Mouse (Mus musculus) kidney, postnatal 4 days (tissue): ENCODE results near the gene Glra3.

Experiments
- DNase-seq, 2 experiments: peaks; one replicate each; pipeline ENCODE4 v3.0.0; 2021; ENCODE audit warnings: mixed read lengths in 2 of 2

Gene Glra3

DNA sequence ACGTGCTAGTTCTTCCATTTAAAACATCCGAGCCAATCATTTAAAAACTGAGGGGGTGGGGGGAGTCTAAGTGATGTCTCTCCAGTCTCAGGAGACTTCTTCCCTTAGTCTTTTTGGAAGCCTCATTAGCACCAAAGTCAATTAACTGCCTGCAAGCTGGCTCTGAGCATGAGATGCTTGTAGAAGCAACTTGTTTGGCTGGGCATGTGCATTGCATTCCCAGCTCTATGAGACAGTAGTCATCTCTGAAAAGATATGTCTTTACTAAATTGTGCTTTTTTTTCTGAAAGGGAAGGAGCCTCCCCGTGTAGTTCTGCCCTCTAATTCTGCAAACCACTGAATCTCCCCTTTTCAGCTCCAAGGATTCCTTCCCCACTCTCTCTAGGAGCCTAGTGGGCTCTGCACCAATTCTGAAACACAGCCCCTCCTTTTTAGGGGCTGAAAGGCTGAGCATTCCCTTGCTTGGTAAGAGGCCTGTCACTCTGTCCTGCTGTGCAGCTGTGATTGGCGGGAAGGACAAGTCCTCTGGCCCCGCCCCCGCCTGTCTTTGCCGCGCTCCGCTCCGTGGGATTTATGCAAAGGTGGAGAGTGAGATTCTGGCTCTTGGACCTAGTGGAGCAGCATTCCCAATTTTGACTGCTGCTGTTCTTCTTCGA lies at the start of gene Glra3:
Gene Glra3 (plus strand): TSS at position 591 of the 656 bp plus-strand sequence.
- DNase-seq, result peak; percentile 3 to 5

DNA sequence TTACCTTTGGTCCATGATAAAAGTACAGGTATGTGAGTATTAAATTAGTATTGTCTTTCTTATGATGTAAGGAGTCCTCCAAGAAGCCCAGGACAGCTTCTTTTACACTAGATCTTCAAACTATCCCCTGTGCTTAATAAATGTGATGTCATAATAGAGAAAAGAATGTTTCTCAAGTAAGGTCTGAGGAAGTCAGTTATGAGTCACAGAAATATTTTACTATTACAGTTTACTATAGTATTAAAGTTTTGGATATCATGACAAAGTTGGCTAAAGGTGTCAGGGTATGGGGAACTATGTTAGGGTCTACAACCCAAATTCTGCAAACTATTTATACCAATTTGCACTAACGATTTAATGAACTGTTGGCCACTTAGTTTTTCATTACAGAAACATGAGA lies 33.4 kb upstream of the Glra3 start, which contains the start of gene Adam29:
Gene Adam29 (minus strand): TSS at position 101 of the 400 bp plus-strand sequence.
- DNase-seq, result no peak

DNA sequence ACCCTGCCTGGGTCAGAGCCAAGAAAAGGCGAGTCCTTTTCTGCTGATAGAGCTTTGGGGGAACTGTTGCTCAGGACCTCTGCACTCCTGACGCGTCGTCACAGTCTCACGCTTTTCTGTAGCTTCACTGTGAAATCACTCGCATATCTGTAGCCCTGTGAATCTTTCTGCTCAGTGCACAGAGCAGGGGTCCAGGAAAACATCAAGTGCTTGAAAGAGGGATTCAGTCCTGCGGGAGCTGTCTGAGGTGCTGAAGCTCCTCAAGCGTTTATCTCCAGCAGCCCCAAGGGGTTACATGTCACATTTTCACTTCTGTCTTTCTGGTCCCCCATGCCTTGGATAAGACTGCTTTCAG lies 243 bp downstream of the Glra3 start:
- peak; percentile 78 to 82 for DNase-seq

DNA sequence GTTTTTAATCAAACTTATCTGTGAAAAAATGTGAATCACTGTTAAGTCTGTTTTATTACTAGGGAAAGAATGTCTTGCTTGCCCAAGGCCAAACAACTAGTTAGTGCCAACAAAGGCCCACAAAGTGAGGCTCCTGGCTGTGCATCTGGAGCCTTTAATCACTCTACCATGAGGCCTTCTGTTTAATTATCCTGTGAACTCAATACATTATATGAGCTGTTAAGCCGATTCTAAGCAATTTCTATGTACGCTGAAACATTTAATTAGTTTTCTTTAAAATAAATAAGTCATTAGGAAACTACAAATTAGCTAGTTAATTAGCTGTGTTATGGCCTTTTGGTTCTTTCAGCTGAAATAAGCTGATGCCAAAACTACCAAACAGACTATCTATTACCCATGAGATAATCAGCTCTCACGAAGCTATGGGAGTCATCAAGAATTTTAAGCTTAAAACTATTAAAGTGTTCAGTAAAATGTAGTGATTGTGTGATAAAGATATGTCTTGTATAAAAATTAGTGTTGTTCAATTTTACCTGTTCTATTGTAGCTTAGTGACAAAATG lies 24.6 kb downstream of the Glra3 start:
- no peak for DNase-seq

DNA sequence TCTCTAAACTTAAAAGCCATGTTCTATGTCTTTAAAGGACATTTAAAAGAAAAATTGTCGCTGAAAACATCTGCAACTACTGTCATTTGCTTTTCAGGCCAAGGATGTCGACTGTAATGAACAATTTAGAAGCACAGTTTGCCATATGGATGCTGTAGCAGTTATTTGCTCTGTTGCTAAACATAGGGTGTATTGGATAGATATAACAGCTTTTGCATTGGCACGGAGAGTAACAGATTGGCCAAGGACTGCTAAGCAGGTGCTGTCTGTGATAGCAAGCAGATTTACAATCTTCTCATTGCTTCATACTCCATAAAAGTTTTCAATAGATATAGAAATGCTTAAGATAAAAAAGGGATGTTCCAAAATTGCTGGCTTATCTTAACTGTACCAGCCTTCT lies 57.6 kb downstream of the Glra3 start:
- DNase-seq, result no peak

DNA sequence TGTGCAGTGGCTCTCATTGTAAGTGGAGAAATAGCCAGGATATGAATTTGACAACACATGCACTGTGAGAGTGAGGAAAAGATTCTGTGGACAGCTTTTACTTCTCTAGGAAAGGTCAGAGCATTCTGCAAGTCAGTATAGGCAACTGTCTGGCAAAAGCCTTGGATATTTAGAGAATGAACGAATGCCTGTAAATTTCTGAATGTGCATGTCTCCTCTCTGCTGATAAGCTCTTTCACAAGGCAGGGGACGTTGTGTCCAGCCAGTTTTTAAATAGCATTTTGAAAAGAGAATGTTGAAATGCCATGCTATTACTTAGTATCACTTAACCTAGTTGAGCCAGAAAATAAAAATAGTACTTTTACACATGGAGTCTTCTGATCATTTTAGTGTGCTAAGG lies 114.1 kb downstream of the Glra3 start:
- DNase-seq, result no peak

DNA sequence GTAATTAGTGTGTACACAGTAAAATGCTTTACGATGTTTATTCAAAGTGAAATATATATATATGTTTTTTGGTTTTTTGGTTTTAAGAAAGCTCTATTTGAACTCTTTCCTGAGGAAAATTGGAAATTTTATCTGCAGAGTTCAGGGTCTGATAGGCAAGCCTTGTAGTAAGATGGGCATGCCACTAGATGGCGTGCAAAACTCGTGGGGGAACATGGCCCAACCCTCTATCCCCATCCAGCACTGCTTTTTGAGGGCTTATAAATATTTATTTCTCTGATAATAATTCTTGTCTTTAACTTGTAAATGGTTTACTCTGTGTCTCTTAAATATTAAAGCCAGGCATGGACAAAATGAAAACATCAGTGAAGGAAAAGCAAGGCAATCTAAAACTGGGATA lies 122.8 kb downstream of the Glra3 start:
- DNase-seq, result peak; percentile 68 to 73

DNA sequence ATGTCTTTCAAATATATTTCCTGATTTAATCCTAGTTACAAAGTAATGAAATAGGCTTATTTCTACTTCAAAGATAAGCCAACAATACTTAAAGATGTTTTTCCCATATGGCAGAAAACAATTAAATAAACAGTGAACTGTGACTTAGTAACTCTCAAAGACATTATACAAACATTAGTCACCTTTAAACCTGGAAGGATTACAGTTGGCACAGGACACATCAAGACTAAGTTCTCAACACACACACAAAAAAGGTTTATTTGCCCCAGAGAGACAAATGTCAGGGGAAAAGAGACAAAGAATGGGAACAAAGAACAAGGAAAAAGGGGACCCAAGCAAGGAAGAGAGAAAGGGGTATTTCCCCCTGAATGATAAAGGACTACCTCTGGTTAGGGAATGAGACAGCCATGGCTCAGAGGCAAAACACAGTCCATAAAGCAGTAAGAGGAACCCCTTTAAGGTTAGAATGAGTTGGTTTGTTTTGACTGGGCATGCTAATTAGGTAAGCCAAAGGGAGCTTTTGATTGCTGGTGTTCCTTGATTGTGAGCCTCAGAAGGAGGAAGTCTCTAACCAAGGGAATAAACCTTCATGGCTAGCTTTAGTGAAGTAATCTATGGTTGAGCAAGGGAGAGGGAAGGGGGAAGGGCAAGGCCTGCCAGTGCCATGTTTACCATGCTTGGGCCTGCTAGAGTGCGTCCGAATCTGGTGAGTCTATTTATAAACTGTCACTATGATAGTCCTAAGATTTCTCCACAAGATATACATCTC lies 130.4 kb downstream of the Glra3 start:
- DNase-seq, result no peak

DNA sequence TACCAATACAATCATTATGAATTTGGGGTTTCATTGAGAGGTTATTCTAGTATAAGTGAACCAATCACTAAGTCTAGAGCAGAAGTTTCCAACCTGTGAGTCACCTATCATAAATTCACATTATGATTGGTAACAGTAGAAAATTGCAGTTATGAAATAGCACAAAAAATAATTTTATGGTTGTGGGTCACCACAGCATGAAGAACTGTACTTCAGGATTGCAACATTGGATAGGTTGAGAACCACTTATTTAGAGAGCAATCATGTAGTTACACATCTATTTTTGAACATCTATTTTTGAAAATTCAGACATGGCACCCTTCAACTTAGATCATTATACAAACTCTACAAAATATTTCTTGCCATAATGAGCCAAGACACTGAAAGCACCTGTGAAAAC lies 143.4 kb downstream of the Glra3 start:
- no peak for DNase-seq

DNA sequence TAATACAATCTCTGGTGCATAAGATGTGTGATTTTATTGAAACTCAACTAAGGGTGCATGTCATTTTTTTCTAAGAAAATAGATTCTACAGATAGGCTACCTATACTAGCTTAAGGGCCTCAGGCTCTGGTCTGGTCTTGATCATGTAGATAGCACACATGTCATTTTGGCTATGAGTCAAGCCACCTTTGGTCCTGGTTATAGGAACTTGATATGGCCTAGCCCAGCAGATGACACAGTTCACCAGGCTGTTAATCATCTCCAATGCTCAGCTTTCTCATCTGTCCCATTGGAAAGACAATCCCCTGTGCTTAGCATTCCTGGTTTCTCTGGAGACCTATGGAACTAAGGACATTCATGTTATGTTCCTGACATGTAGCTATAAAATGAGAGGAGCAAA lies 154.1 kb downstream of the Glra3 start:
- no peak for DNase-seq

DNA sequence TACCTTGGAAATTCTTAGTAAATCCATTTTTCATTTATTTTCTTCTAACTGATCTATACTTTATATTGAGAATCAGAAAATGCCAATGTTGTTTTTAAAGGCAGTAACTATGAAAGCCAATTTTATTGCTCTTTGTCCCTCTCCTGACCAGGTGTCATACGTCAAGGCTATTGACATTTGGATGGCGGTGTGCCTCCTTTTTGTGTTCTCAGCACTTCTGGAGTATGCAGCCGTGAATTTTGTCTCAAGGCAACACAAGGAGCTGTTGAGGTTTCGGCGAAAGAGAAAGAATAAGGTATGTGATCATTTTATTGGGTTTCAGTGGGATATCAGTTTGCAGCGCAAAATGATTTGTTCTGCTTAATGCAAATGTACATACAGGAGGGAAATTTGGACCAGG lies 170.0 kb downstream of the Glra3 start:
- DNase-seq, result no peak

DNA sequence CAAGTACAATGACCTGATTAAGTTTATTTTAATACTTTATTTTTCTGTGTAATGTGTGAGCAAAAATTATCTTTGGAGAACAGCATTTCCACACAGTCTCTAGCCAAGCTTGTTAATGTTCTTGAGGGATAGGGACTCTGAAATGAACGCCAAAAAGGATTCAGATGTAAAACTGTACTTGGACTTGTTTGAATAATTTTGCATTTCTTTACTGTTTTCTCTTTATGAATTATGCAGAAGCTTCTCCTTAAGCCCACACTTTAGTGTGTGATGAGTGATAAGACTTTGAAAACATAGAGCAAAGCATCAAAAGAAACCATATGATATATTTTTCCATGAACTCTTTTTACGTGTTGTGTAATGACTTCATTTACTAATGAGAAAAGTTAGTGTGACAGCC lies 189.1 kb downstream of the Glra3 start:
- no peak for DNase-seq

DNA sequence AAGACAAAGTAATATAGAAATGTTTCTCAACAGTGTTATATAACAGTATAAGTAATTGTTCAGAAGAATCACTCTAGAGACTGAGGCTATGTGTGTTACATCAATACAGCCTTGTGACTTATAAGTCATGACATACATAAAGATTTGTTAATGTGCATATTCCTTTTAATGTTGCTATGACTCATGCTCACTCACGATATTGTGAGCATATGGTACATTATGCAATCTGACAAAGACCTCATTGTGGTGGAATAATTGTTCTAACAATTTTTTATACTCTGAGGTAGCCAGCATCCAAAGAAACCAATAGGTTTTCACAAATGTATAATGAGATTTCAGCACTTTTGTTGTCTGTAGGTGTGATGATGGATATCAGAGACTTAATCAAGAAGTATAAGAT lies 210.4 kb downstream of the Glra3 start:
- DNase-seq, result no peak

DNA sequence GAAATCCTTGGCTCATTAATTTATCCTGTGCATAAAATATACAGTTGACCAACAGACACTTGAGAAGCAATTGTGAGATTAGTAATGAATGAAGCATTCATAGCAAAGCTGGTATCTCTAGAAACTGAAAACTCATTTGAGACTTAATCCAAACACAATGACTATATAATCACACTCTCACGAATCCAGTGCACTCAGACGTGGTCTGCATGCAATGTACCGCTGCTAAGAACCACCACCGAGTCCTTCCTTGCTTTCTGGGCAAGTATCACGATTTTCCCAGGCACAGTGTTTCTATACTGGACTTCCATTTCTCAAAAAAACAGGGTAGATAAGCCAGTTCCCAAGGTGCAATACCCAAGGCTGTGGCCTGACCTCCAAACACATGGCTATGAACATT lies 211.3 kb downstream of the Glra3 start:
- no peak for DNase-seq

DNA sequence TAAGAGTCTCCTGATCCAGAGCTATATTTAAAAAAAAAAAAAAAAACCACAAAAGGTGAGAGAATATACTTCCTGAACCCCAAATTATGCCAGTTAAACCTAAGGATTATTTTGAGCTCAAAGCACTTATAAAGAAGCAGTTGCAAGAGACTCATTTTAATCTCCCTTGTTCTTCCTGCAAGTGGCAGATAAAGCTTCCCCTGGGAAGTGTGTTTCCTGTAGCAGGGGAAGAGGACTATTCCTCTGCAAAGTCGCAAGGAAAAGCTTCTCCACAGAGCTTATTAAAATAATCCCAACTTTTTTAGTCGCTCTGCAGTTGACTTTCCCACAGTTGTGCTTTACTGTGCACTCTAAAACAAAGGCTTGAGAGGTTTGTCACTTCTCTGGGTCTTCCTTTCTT lies 218.7 kb downstream of the Glra3 start:
- no peak for DNase-seq
